Mouse (Mus musculus): Measurements from ENCODE around the gene Gdf2.

GRCm38 (mm10) chr14:33914206-33914605, 26.6 kb upstream of the Gdf2 start:
- no peak for TF ChIP-seq CTCF (IDR thresholded peaks at IDR 0.05; ENCODE audit: control insufficient read depth, insufficient read depth, insufficient replicate concordance, low read depth, low read length)
- no peak for TF ChIP-seq POLR2A (IDR thresholded peaks at IDR 0.05; ENCODE audit: control insufficient read depth, low read depth, low read length)

Data from testis, adult 2 months (tissue).